Mouse (Mus musculus): ENCODE measurements around the gene Gm20388. TPM values are rescaled to one million over a fixed set of nuclear protein-coding genes. Genes with fewer than 3 reads are reported as not detected.

Gm20388 gene
- polyA plus RNA-seq, 1 experiment from 2014 or later, result not detected

DNA sequence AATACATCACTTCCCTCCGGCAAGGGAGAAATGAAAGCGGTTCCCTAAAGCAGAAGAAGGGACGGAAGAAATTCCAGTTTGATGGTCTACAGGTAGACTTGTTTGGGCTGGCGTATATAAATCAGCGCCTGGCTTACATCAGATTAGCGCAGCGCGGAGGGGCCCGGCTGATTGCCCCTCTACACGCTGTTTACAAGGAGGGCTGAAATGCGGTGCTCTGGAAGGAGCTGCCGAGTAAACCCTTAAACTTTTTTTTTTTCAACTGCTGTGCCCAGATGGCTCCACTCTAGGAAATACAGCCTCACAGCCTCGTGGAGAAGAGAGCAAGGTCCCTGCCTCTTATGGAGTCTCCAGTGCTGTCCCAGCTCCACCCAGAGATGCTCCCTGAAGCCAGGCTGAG lies 1070.3 kb downstream of the Gm20388 start:
- Histone ChIP-seq H3K9me3 (ENCODE audit: control insufficient read depth, low read length) (no peaks in the 10 kb centered on the region), H3K36me3 (ENCODE audit: control insufficient read depth, insufficient read depth, low read length) (no peaks in the 10 kb centered on the region), H3K4me2 (ENCODE audit: low read length) (no peak overlapping the region), H3K4me1 (ENCODE audit: control insufficient read depth in 2 of 2, insufficient read depth in 2 of 2, low read length in 2 of 2) (peaks cover 14 to 22% of the 10 kb centered on the region in 2 experiments), H3K9ac (ENCODE audit: low read length) (no peak overlapping the region), H3K4me3 (ENCODE audit: control insufficient read depth in 1 of 2, insufficient read depth in 1 of 2, low read depth in 1 of 2, low read length in 2 of 2) (no peak overlapping the region), H3K27ac (replicated peaks in 1 of 2; ENCODE audit: control insufficient read depth in 1 of 2, insufficient read depth in 1 of 2, low read depth in 2 of 2, low read length in 2 of 2) (no peak overlapping the region), H3K27me3 (ENCODE audit: control insufficient read depth, insufficient read depth, low read length) (peaks cover 15% of the 10 kb centered on the region)
- 39% methylated on average over 13 of the region's 13 CpGs for WGBS
- ATAC-seq (ENCODE audit: insufficient number of reproducible peaks, insufficient read depth, low FRiP score, low read depth), result no peak

DNA sequence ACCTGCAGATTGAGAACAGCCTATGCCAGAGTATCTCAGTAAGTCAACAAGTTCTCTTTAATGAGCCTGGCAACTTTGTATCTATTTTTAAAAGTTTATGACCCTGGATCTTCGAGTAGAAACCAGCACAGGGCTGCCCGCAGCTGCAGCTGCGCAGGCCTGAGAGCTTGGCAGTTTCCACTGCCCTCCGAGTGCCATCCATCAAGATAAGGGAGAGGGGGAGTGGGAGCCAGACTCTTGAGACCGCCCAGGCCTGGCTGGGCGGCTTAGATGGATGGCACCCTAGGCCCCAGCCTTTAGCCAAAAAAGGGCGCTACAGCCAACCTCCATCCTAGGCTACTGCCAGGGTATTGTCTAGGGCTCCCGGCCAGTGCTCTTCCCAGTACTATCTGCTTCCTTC lies 1074.2 kb downstream of the Gm20388 start:
- H3K27ac ChIP-seq (replicated peaks in 1 of 2; ENCODE audit: control insufficient read depth in 1 of 2, insufficient read depth in 1 of 2, low read depth in 2 of 2, low read length in 2 of 2), result peak overlapping the region in 1 of 2 experiments; percentile 41; a peak in 2 of 4 replicates
- peaks cover 11% of the 10 kb centered on the region for H3K27me3 ChIP-seq (ENCODE audit: control insufficient read depth, insufficient read depth, low read length)
- no peak overlapping the region for H3K4me2 ChIP-seq (ENCODE audit: low read length)
- H3K9ac ChIP-seq (ENCODE audit: low read length), result no peak overlapping the region
- WGBS, result 27% methylated on average over 8 of the region's 8 CpGs
- H3K9me3 ChIP-seq (ENCODE audit: control insufficient read depth, low read length), result no peaks in the 10 kb centered on the region
- peaks cover 19 to 22% of the 10 kb centered on the region in 2 experiments for H3K4me1 ChIP-seq (ENCODE audit: control insufficient read depth in 2 of 2, insufficient read depth in 2 of 2, low read length in 2 of 2)
- no peak for ATAC-seq (ENCODE audit: insufficient number of reproducible peaks, insufficient read depth, low FRiP score, low read depth)
- H3K4me3 ChIP-seq (ENCODE audit: control insufficient read depth in 1 of 2, insufficient read depth in 1 of 2, low read depth in 1 of 2, low read length in 2 of 2), result no peak overlapping the region
- H3K36me3 ChIP-seq (ENCODE audit: control insufficient read depth, insufficient read depth, low read length), result no peaks in the 10 kb centered on the region

DNA sequence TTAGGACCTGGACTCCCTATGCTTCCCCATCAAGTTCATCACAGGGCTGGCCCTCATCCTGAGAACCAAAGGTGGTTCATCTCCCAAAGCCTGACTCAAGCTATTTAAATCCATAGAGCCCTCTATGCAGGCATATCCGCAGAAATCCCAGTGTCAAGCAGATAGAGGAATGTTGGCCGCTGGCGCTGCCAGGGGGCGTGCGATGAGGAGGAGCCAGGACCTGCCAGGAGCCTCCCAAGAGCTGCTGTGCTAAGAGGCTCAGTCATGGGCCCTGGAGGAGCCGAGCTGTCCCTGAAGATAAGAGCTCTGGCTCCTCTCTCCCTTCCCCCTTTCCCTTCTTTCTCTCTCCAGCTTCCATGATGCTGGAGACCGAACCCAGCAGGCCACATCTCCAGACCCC lies 1075.4 kb downstream of the Gm20388 start:
- WGBS, result 47% methylated on average over 7 of the region's 7 CpGs
- Histone ChIP-seq H3K9ac (ENCODE audit: low read length) (no peak overlapping the region), H3K4me1 (ENCODE audit: control insufficient read depth in 2 of 2, insufficient read depth in 2 of 2, low read length in 2 of 2) (peaks cover 19 to 22% of the 10 kb centered on the region in 2 experiments), H3K9me3 (ENCODE audit: control insufficient read depth, low read length) (no peaks in the 10 kb centered on the region), H3K27me3 (ENCODE audit: control insufficient read depth, insufficient read depth, low read length) (peaks cover 9% of the 10 kb centered on the region), H3K4me3 (ENCODE audit: control insufficient read depth in 1 of 2, insufficient read depth in 1 of 2, low read depth in 1 of 2, low read length in 2 of 2) (no peak overlapping the region), H3K27ac (replicated peaks in 1 of 2; ENCODE audit: control insufficient read depth in 1 of 2, insufficient read depth in 1 of 2, low read depth in 2 of 2, low read length in 2 of 2) (no peak overlapping the region), H3K4me2 (ENCODE audit: low read length) (no peak overlapping the region), H3K36me3 (ENCODE audit: control insufficient read depth, insufficient read depth, low read length) (no peaks in the 10 kb centered on the region)
- ATAC-seq (ENCODE audit: insufficient number of reproducible peaks, insufficient read depth, low FRiP score, low read depth), result no peak

DNA sequence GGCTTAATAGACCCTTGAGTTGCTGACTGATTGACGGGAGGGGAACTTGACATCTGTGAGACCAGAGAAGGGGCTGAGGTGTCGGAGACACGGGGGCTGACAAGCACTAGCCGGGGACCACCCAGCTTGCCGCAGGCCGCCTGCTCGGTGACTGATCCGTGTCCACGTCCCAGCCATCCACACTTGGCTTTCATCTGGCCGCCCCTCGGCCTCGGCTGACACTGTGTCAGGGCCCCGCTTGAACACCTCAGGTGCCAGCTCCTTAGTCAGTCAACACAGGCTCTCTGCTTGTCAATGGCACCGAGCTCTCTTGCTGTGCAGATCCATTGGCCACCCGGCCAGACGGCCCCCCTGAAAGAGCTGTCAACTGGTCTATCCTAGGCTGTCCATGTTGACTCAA lies 1083.1 kb downstream of the Gm20388 start:
- Histone ChIP-seq H3K4me3 (ENCODE audit: control insufficient read depth in 1 of 2, insufficient read depth in 1 of 2, low read depth in 1 of 2, low read length in 2 of 2) (no peak overlapping the region), H3K9me3 (ENCODE audit: control insufficient read depth, low read length) (no peaks in the 10 kb centered on the region), H3K27me3 (ENCODE audit: control insufficient read depth, insufficient read depth, low read length) (peaks cover 60% of the 10 kb centered on the region), H3K4me1 (ENCODE audit: control insufficient read depth in 2 of 2, insufficient read depth in 2 of 2, low read length in 2 of 2) (peaks cover 3 to 5% of the 10 kb centered on the region in 2 experiments; a peak in 2 of 4 replicates), H3K27ac (replicated peaks in 1 of 2; ENCODE audit: control insufficient read depth in 1 of 2, insufficient read depth in 1 of 2, low read depth in 2 of 2, low read length in 2 of 2) (no peak overlapping the region), H3K9ac (ENCODE audit: low read length) (no peak overlapping the region), H3K4me2 (ENCODE audit: low read length) (no peak overlapping the region), H3K36me3 (ENCODE audit: control insufficient read depth, insufficient read depth, low read length) (no peaks in the 10 kb centered on the region)
- 24% methylated on average over 16 of the region's 16 CpGs for WGBS
- ATAC-seq (ENCODE audit: insufficient number of reproducible peaks, insufficient read depth, low FRiP score, low read depth), result no peak; the same call in 1 of the 2 replicates

GRCm38 (mm10) chr8:120995424-120995823 lies 1084.8 kb downstream of the Gm20388 start:
- no peak for ATAC-seq (ENCODE audit: insufficient number of reproducible peaks, insufficient read depth, low FRiP score, low read depth)
- Histone ChIP-seq H3K36me3 (ENCODE audit: control insufficient read depth, insufficient read depth, low read length) (no peaks in the 10 kb centered on the region), H3K9me3 (ENCODE audit: control insufficient read depth, low read length) (no peaks in the 10 kb centered on the region), H3K4me3 (ENCODE audit: control insufficient read depth in 1 of 2, insufficient read depth in 1 of 2, low read depth in 1 of 2, low read length in 2 of 2) (no peak overlapping the region), H3K9ac (ENCODE audit: low read length) (no peak overlapping the region), H3K27ac (replicated peaks in 1 of 2; ENCODE audit: control insufficient read depth in 1 of 2, insufficient read depth in 1 of 2, low read depth in 2 of 2, low read length in 2 of 2) (no peak overlapping the region), H3K4me2 (ENCODE audit: low read length) (no peak overlapping the region), H3K27me3 (ENCODE audit: control insufficient read depth, insufficient read depth, low read length) (peaks cover 66% of the 10 kb centered on the region), H3K4me1 (ENCODE audit: control insufficient read depth in 2 of 2, insufficient read depth in 2 of 2, low read length in 2 of 2) (peaks cover 3 to 5% of the 10 kb centered on the region in 2 experiments; a peak in 2 of 4 replicates)
- 84% methylated on average over 9 of the region's 9 CpGs for WGBS

DNA sequence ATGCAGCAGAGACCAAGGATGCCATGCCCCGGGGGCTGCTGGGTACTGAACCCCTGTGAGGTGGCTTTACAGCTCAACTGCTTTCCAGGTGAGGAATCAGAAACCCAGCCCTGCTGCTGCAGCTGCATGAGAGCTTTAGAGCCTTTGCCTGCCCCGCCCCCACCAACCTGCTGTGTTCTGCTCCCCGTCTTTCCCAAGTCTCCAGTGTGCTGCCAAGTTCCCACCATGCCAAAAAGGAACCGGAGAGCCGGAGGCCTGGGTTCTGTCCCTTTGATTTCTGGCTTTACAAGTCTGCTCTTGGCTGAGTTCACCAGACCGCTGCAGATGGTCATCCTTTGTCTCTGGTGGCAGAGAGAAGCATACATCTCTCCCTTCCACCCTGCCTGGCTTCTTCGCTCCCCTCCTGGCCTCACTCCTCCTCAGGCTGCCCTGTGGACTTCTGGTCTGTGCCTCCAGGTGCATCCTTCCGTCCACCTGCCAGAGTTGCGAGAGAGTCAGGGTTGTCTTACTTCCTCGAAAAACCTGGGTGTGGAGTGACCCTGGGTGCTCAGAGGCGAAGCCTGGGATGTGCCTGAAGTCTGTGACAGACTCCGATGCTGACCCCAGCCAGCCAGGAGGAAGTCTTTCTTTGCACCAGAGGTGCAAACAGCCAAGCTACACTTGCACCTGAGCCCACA lies 1086.4 kb downstream of the Gm20388 start:
- Histone ChIP-seq H3K9me3 (ENCODE audit: control insufficient read depth, low read length) (no peaks in the 10 kb centered on the region), H3K36me3 (ENCODE audit: control insufficient read depth, insufficient read depth, low read length) (no peaks in the 10 kb centered on the region), H3K27ac (replicated peaks in 1 of 2; ENCODE audit: control insufficient read depth in 1 of 2, insufficient read depth in 1 of 2, low read depth in 2 of 2, low read length in 2 of 2) (no peak overlapping the region), H3K27me3 (ENCODE audit: control insufficient read depth, insufficient read depth, low read length) (peaks cover 75% of the 10 kb centered on the region), H3K9ac (ENCODE audit: low read length) (no peak overlapping the region), H3K4me1 (ENCODE audit: control insufficient read depth in 2 of 2, insufficient read depth in 2 of 2, low read length in 2 of 2) (peaks cover 3 to 5% of the 10 kb centered on the region in 2 experiments; a peak in 2 of 4 replicates), H3K4me2 (ENCODE audit: low read length) (no peak overlapping the region), H3K4me3 (ENCODE audit: control insufficient read depth in 1 of 2, insufficient read depth in 1 of 2, low read depth in 1 of 2, low read length in 2 of 2) (no peak overlapping the region)
- no peak for ATAC-seq (ENCODE audit: insufficient number of reproducible peaks, insufficient read depth, low FRiP score, low read depth)
- 64% methylated on average over 12 of the region's 12 CpGs for WGBS

DNA sequence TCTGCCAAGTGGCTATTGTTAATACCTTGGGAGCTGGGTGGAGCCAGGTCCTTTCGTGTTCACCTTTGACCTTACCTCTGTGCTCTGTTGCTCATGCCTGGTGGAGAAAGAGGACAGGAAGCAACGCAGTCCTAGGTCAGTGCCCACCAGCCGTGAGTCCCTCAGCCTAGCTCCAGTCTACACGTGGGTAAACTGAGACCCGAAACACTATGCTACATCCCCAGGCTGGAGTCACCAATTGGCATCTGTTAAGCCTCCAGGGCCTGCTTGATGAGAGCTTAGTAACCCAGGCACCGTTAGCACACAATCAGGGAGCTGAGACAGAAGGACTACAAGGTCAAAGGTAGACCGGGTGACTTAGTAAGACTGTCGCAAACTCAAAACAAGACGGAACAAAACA lies 1087.3 kb downstream of the Gm20388 start:
- 81% methylated on average over 9 of the region's 9 CpGs for WGBS

GRCm38 (mm10) chr8:120998966-120999365 lies 1088.3 kb downstream of the Gm20388 start:
- Histone ChIP-seq H3K9ac (ENCODE audit: low read length) (no peak overlapping the region), H3K4me2 (ENCODE audit: low read length) (no peak overlapping the region), H3K36me3 (ENCODE audit: control insufficient read depth, insufficient read depth, low read length) (no peaks in the 10 kb centered on the region), H3K9me3 (ENCODE audit: control insufficient read depth, low read length) (no peaks in the 10 kb centered on the region), H3K4me1 (ENCODE audit: control insufficient read depth in 2 of 2, insufficient read depth in 2 of 2, low read length in 2 of 2) (no peaks in the 10 kb centered on the region), H3K27me3 (ENCODE audit: control insufficient read depth, insufficient read depth, low read length) (peaks cover 71% of the 10 kb centered on the region), H3K27ac (replicated peaks in 1 of 2; ENCODE audit: control insufficient read depth in 1 of 2, insufficient read depth in 1 of 2, low read depth in 2 of 2, low read length in 2 of 2) (no peak overlapping the region), H3K4me3 (ENCODE audit: control insufficient read depth in 1 of 2, insufficient read depth in 1 of 2, low read depth in 1 of 2, low read length in 2 of 2) (no peak overlapping the region)
- ATAC-seq (ENCODE audit: insufficient number of reproducible peaks, insufficient read depth, low FRiP score, low read depth), result no peak
- 48% methylated on average over 14 of the region's 14 CpGs for WGBS

More for the DNA sequence above, 1087.3 kb downstream of the Gm20388 start:
- Histone ChIP-seq H3K4me3 (ENCODE audit: control insufficient read depth in 1 of 2, insufficient read depth in 1 of 2, low read depth in 1 of 2, low read length in 2 of 2) (no peak overlapping the region), H3K9me3 (ENCODE audit: control insufficient read depth, low read length) (no peaks in the 10 kb centered on the region), H3K27me3 (ENCODE audit: control insufficient read depth, insufficient read depth, low read length) (peaks cover 72% of the 10 kb centered on the region), H3K27ac (replicated peaks in 1 of 2; ENCODE audit: control insufficient read depth in 1 of 2, insufficient read depth in 1 of 2, low read depth in 2 of 2, low read length in 2 of 2) (no peak overlapping the region), H3K4me1 (ENCODE audit: control insufficient read depth in 2 of 2, insufficient read depth in 2 of 2, low read length in 2 of 2) (no peaks in the 10 kb centered on the region; a peak in 1 of 4 replicates), H3K9ac (ENCODE audit: low read length) (no peak overlapping the region), H3K4me2 (ENCODE audit: low read length) (no peak overlapping the region), H3K36me3 (ENCODE audit: control insufficient read depth, insufficient read depth, low read length) (no peaks in the 10 kb centered on the region)
- no peak for ATAC-seq (ENCODE audit: insufficient number of reproducible peaks, insufficient read depth, low FRiP score, low read depth)

All from heart, embryonic 14.5 days (tissue).